7 mouse cellular contexts compared by ENCODE assay signal in the genomic region with DNA sequence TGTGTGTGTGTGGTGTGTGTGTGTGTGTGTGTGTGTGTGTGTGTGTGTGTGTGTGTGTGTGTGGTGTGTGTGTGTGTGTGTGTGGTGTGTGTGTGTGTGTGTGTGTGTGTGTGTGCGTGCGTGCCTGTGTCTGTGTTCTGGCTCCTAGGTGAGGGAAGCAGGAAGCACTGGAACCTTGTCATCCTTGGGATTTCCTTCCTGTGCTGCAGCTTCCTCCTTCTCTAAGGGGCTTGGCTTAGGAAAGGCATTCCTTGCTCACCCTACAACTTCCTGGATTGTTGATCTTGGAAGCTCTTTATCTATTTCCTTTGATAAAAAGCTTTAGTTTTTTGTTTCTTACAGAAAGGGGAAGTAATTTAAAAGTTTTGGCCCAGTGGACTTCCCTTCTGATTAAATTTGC.
DNase-seq lines count a peak whose midpoint lies in the region; ATAC-seq and TF ChIP-seq lines count a peak whose summit lies in the region.
"Not testable (repeated sequence)": the region's sequence is repeated elsewhere in the genome, so short reads cannot be mapped to it uniquely, and the experiment has no call there.

No protein-coding gene starts in this region.

- not testable (repeated sequence) for ATAC-seq in embryonic facial prominence, embryonic 14.5 days (ENCODE audit: low read depth); lung, postnatal 0 days; stomach, embryonic 15.5 days (ENCODE audit: insufficient read depth, low FRiP score, low read depth)
- 0 out of 2 replicates have a peak, but pooled peaks have one; percentile 49 for ATAC-seq in heart, embryonic 16.5 days (replicated peaks; ENCODE audit: extremely low read depth, insufficient read depth, low FRiP score)
- ATAC-seq in kidney, embryonic 16.5 days (ENCODE audit: low FRiP score, low TSS enrichment) = peak; percentile 75

- H3K27me3 ChIP-seq in embryonic facial prominence, embryonic 14.5 days (replicated peaks; ENCODE audit: control insufficient read depth, insufficient read depth, low read length); heart, embryonic 16.5 days (ENCODE audit: control insufficient read depth, insufficient read depth, low read length); kidney, adult 2 months (replicated peaks; ENCODE audit: control insufficient read depth, insufficient read depth, low read length); kidney, embryonic 16.5 days (ENCODE audit: insufficient read depth, low read length); lung, postnatal 0 days (replicated peaks; ENCODE audit: insufficient read depth, low read length); stomach, embryonic 15.5 days (replicated peaks): not testable (repeated sequence)

- not testable (repeated sequence) for H3K27ac ChIP-seq in embryonic facial prominence, embryonic 14.5 days (replicated peaks; ENCODE audit: low read depth, low read length); heart, embryonic 16.5 days (ENCODE audit: low read length); lung, postnatal 0 days (ENCODE audit: low read length)
- 0 out of 2 replicates have a peak overlapping the region, but pooled peaks have one; percentile 64 for H3K27ac ChIP-seq in kidney, adult 2 months (ENCODE audit: insufficient read depth, low read depth, low read length)
- H3K27ac ChIP-seq in kidney, embryonic 16.5 days (ENCODE audit: low read length) = peak overlapping the region; percentile 80
- peak overlapping the region; percentile 61; the same call in 1 of the 2 replicates for H3K27ac ChIP-seq in stomach, embryonic 15.5 days

- not testable (repeated sequence) for TF ChIP-seq CTCF in kidney, adult 2 months (conservative IDR thresholded peaks at IDR 0.05; ENCODE audit: insufficient read depth, insufficient read length, low read depth, low read length); lung, postnatal 0 days (IDR thresholded peaks at IDR 0.05)

- not testable (repeated sequence) for H3K36me3 ChIP-seq in embryonic facial prominence, embryonic 14.5 days (ENCODE audit: control insufficient read depth, insufficient read depth, low read length); heart, embryonic 16.5 days (ENCODE audit: control insufficient read depth, insufficient read depth); kidney, adult 2 months (ENCODE audit: control insufficient read depth, insufficient read depth, low read length); kidney, embryonic 16.5 days (ENCODE audit: insufficient read depth, low read length); lung, postnatal 0 days (ENCODE audit: insufficient read depth, low read length); stomach, embryonic 15.5 days

- not testable (repeated sequence) for TF ChIP-seq POLR2A in kidney, adult 2 months (IDR thresholded peaks at IDR 0.05; ENCODE audit: low read depth, low read length)

- not testable (repeated sequence) for H3K4me2 ChIP-seq in embryonic facial prominence, embryonic 14.5 days (ENCODE audit: low read depth, low read length); heart, embryonic 16.5 days (ENCODE audit: low read depth, low read length); kidney, embryonic 16.5 days (replicated peaks; ENCODE audit: low read depth, low read length); lung, postnatal 0 days (replicated peaks; ENCODE audit: low read depth, low read length); stomach, embryonic 15.5 days

- WGBS in embryonic facial prominence, embryonic 14.5 days = no CpG with 5 or more reads among the region's 2 CpGs
- 80% methylated on average over 2 of the region's 2 CpGs for WGBS in heart, embryonic 16.5 days
- WGBS in kidney, adult 2 months = 73% methylated on average over 2 of the region's 2 CpGs
- WGBS in kidney, embryonic 16.5 days = 60% methylated on average over 2 of the region's 2 CpGs
- WGBS in lung, postnatal 0 days = 20% methylated on average over 1 of the region's 2 CpGs
- WGBS in stomach, embryonic 15.5 days = 82% methylated on average over 2 of the region's 2 CpGs

- not testable (repeated sequence) for H3K9ac ChIP-seq in embryonic facial prominence, embryonic 14.5 days (ENCODE audit: low read depth, low read length); heart, embryonic 16.5 days (ENCODE audit: low read length); kidney, embryonic 16.5 days (replicated peaks; ENCODE audit: low read length); lung, postnatal 0 days (replicated peaks; ENCODE audit: low read depth); stomach, embryonic 15.5 days

- H3K4me3 ChIP-seq in embryonic facial prominence, embryonic 14.5 days (ENCODE audit: low read depth, low read length); heart, embryonic 16.5 days (ENCODE audit: low read length); kidney, adult 2 months (ENCODE audit: insufficient read depth, low read depth, low read length); kidney, embryonic 16.5 days (ENCODE audit: low read length); lung, postnatal 0 days (ENCODE audit: low read depth, low read length); stomach, embryonic 15.5 days (replicated peaks): not testable (repeated sequence)

- not testable (repeated sequence) for H3K4me1 ChIP-seq in embryonic facial prominence, embryonic 14.5 days (ENCODE audit: control insufficient read depth, insufficient read depth, low read length); heart, embryonic 16.5 days (ENCODE audit: control insufficient read depth, insufficient read depth, low read length); kidney, adult 2 months (ENCODE audit: control insufficient read depth, insufficient read depth, low read length); lung, postnatal 0 days (ENCODE audit: insufficient read depth, low read depth, low read length); stomach, embryonic 15.5 days
- peaks cover 16% of the 10 kb centered on the region; the same call in 1 of the 2 replicates for H3K4me1 ChIP-seq in kidney, embryonic 16.5 days (ENCODE audit: insufficient read depth, low read length)

- DNase-seq in embryonic facial prominence, embryonic 14.5 days (ENCODE audit: low spot score) = peak; percentile 33
- DNase-seq in heart, adult 11 months = peak; percentile 90
- peak; percentile 12 for DNase-seq in kidney, adult 2 months
- peak; percentile 34 for DNase-seq in lung, postnatal 0 days (ENCODE audit: low spot score)

- H3K9me3 ChIP-seq in embryonic facial prominence, embryonic 14.5 days (ENCODE audit: control insufficient read depth, low read length); heart, embryonic 16.5 days (replicated peaks; ENCODE audit: control insufficient read depth, low read length); kidney, embryonic 16.5 days (ENCODE audit: low read length); lung, postnatal 0 days (ENCODE audit: low read length); stomach, embryonic 15.5 days: not testable (repeated sequence)

- not testable (repeated sequence) for TF ChIP-seq EP300 in lung, postnatal 0 days (IDR thresholded peaks at IDR 0.05)

Comparison
In these comparisons a context has a peak if more than half of its experiments do, and no peak if none do; other contexts are left out.
1. DNase-seq: peak in every context shown above with its lines; median percentile 90 in heart, adult 11 months; 34 in lung, postnatal 0 days; 33 in embryonic facial prominence, embryonic 14.5 days; 12 in kidney, adult 2 months.